In the genomic region with DNA sequence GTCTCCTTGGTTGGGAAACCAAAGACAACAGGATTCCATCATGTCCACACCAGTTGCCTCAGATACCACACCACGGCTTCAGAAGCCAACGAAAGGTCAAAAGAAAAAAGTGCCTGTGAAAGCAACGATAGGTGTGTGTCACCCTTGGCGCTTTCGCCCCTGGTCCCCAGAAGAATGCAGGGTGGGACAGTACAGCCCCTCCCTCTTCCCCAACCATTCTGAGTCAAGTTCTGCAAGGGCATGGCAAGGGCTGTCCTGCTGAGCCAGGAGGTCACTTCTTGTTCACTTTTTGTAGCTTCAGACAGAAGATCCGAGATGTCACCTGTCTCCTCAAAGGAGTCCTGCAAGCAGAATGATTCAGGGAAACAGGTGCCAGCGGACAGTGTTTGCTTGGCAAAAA, we compare ENCODE assay signal across 29 mouse cellular contexts. TPM values are rescaled to one million over a fixed set of nuclear protein-coding genes. Genes with fewer than 3 reads are reported as not detected.
"Had no signal": no experiment of that assay in that cellular context is flagged by ENCODE, and none has a peak within 500 bp of the region (broad histone marks: within the 10 kb centered on the region; RNA-seq: fewer than 3 reads in every experiment).

No protein-coding gene starts in this region.

- H3K4me2 ChIP-seq: heart, embryonic 12.5 days; hindbrain, embryonic 12.5 days; hindbrain, embryonic 14.5 days; intestine, embryonic 15.5 days; limb, embryonic 12.5 days; liver, embryonic 11.5 days had no signal

- H3K4me1 ChIP-seq: heart, embryonic 10.5 days; heart, embryonic 12.5 days; hindbrain, embryonic 10.5 days; hindbrain, embryonic 12.5 days; intestine, embryonic 15.5 days; limb, embryonic 10.5 days; limb, embryonic 12.5 days had no signal

- H3K4me3 ChIP-seq: heart, embryonic 10.5 days; heart, embryonic 12.5 days; hindbrain, embryonic 10.5 days; hindbrain, embryonic 12.5 days; intestine, embryonic 15.5 days; layer of hippocampus, adult 2 months; left cerebral cortex, adult 2 months; limb, embryonic 10.5 days; limb, embryonic 12.5 days had no signal

- H3K27ac ChIP-seq: heart, embryonic 10.5 days; hindbrain, embryonic 10.5 days; hindbrain, embryonic 12.5 days; hindbrain, embryonic 14.5 days; intestine, embryonic 15.5 days; layer of hippocampus, adult 2 months; left cerebral cortex, adult 2 months; limb, embryonic 10.5 days; limb, embryonic 12.5 days had no signal

- DNase-seq: gastrocnemius, postnatal 14 days; heart, adult 18-20 months; heart, postnatal 10 days; heart, postnatal 4 days; kidney, adult 18-20 months; kidney, adult 8-10 months; kidney, postnatal 10 days; kidney, postnatal 25 days; kidney, postnatal 4 days; liver had no signal

- H3K27me3 ChIP-seq: heart, embryonic 12.5 days; hindbrain, embryonic 12.5 days; intestine, embryonic 15.5 days; limb, embryonic 12.5 days had no signal

- H3K9ac ChIP-seq: heart, embryonic 12.5 days; hindbrain, embryonic 12.5 days; hindbrain, embryonic 14.5 days; intestine, embryonic 15.5 days; limb, embryonic 12.5 days had no signal

- H3K9me3 ChIP-seq: heart, embryonic 10.5 days; hindbrain, embryonic 10.5 days; hindbrain, embryonic 12.5 days; intestine, embryonic 15.5 days; limb, embryonic 10.5 days; limb, embryonic 12.5 days had no signal

- H3K36me3 ChIP-seq: heart, embryonic 10.5 days; heart, embryonic 12.5 days; hindbrain, embryonic 10.5 days; hindbrain, embryonic 12.5 days; intestine, embryonic 15.5 days; limb, embryonic 10.5 days; limb, embryonic 12.5 days had no signal

- ATAC-seq: hindbrain, embryonic 16.5 days; inflammation-experienced regulatory T-cells, adult 6 months; intestine, embryonic 15.5 days; intestine, postnatal 0 days had no signal

RNA-seq across cellular contexts. Expression of gene Spdye4c, which starts 1.3 kb away (rescaled TPM):
- polyA plus RNA-seq: heart, embryonic 10.5 days; heart, embryonic 12.5 days; heart, embryonic 14.5 days; heart, embryonic 16.5 days; hindbrain, embryonic 10.5 days; hindbrain, embryonic 12.5 days; hindbrain, embryonic 14.5 days; hindbrain, embryonic 16.5 days; inflammation-experienced regulatory T-cells, adult 6 months; intestine, embryonic 15.5 days; intestine, postnatal 0 days; kidney, embryonic 14.5 days; kidney, embryonic 16.5 days; limb, embryonic 10.5 days; limb, embryonic 12.5 days; limb, embryonic 14.5 days; liver, embryonic 11.5 days had no signal
